Mouse (Mus musculus): Measurements from ENCODE around the gene Bloc1s3. TPM values are rescaled to one million over a fixed set of nuclear protein-coding genes. Genes with fewer than 3 reads are reported as not detected.

Gene Bloc1s3
- 1 to 10 TPM; 9.0 to 9.2 TPM for total RNA-seq (2023)

DNA sequence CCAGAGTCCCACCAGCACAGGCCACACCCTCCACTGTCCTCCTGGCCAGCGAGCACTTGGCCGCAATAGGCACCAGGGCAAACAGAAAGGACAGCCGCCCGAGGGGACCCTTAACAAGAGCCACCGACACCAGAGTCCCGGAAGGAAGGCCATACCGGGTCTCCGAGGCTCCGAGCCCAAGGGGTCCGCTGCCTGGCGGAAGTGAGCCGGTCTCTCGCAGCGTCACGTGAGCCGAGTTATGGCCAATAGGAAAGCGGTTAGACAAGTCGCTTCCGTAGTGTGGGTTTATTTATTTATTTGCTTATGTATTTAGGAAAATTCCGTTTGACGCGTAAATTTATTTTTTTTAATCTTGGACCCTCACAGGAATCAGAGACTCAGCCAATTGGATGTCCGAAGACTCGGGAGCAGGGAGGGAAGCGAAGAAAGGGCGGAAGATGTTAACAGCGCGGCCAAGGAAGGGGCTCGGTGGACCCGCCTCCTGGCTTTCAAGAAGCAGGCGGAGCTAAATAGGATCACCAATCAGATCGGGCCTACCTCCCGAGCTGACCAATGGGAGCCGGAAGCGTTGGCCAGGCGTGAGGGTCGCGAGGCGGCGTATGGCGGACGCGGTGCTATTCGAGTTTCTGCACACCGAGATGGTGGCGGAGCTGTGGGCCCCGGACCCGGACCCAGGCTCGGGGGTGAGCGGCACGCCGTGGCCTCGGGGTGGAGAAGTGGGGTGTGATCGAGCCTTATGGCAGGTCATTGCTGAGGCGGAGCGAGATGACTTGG lies at the start of gene Bloc1s3, which contains the start of gene Trappc6a:
TSS of gene Bloc1s3 (minus strand) at position 218 of the 774 bp plus-strand sequence.
TSS of gene Trappc6a (plus strand) at position 246 of the 774 bp plus-strand sequence.

DNA sequence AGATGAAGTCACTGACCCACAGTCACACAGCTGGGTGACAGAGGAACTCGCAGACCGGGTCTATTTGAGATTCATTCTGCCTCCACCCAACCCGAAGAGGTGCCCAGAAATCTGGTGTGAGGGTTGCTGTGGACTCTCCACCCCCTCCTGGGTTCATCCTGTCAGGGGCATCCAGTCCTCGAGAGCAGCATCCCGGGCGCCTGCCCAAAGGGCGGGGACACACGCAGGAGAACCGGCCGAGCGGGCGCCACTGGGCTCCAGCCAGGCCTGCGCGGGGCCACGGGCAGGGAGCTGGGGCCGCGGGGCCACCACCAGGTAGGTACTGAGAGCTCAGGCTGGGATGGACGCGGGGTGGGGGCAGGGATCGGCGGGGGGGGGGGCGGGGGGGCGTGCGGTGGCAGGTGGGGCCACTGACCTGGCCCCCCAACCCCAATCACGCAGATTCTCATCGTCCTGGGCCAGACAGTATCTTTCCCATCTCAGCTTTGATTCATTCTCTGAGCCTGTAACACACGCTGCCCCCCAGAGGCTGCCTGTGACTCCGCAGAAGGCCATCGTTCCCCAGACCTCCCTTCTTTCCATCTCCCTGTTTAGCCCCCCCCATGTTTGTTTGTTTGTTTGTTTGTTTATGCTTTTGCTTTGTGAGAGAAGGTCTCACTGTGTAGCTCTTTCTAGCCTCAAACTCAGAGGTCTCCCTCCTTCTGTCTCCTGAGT lies 9.6 kb upstream of the Bloc1s3 start, which contains the start of gene Nkpd1:
TSS of gene Nkpd1 (plus strand) at position 187 of the 714 bp plus-strand sequence.

GRCm38 (mm10) chr7:19462884-19463381 lies 45.2 kb downstream of the Bloc1s3 start, which contains the start of gene Exoc3l2:
TSS of gene Exoc3l2 (plus strand) at chr7:19463331.

GRCm38 (mm10) chr7:19458591-19459111 lies 49.5 kb downstream of the Bloc1s3 start, which contains the start of gene Mark4:
TSS of gene Mark4 (minus strand) at chr7:19458821.

Other genes starting within 250 kb of the Bloc1s3 start
- gene Vasp, start 236.6 kb downstream of the Bloc1s3 start, total RNA-seq (2023): 100 to 1,000 TPM; 636 to 660 TPM
- gene Ppm1n, start 228.3 kb downstream of the Bloc1s3 start, total RNA-seq (2023): under 1 TPM in 1 of 2 experiments, not detected in 1; 0.49 TPM
- gene Rtn2, start 225.7 kb downstream of the Bloc1s3 start, total RNA-seq (2023): not detected
- gene Fosb, start 198.3 kb downstream of the Bloc1s3 start, total RNA-seq (2023): 1,000 to 10,000 TPM in 1 of 2 experiments, 100 to 1,000 TPM in 1; 803 to 1,216 TPM
- gene Ercc1, start 163.6 kb downstream of the Bloc1s3 start, total RNA-seq (2023): 10 to 100 TPM; 17.0 to 24.4 TPM
- gene Cd3eap, start 148.9 kb downstream of the Bloc1s3 start, total RNA-seq (2023): 1 to 10 TPM; 6.7 to 7.1 TPM
- gene Ppp1r13l, start 148.6 kb downstream of the Bloc1s3 start, total RNA-seq (2023): 1 to 10 TPM; 1.7 to 2.0 TPM
- gene Ercc2, start 126.4 kb downstream of the Bloc1s3 start, total RNA-seq (2023): 10 to 100 TPM; 15.0 to 20.7 TPM
- gene Klc3, start 104.3 kb downstream of the Bloc1s3 start, total RNA-seq (2023): under 1 TPM; 0.42 to 0.62 TPM
- 1 to 10 TPM; 2.1 to 2.2 TPM for gene Ckm, start 103.6 kb downstream of the Bloc1s3 start, total RNA-seq (2023)
- gene Mark4, start 49.5 kb downstream of the Bloc1s3 start, total RNA-seq (2023): 10 to 100 TPM; 28.3 to 31.5 TPM
- gene Exoc3l2, start 45.0 kb downstream of the Bloc1s3 start, total RNA-seq (2023): under 1 TPM; 0.38 to 0.42 TPM
- 10 to 100 TPM; 23.9 to 24.1 TPM for gene Trappc6a, start within 50 bp of the Bloc1s3 start, total RNA-seq (2023)
- gene Nkpd1, start 9.5 kb upstream of the Bloc1s3 start, total RNA-seq (2023): not detected
- 10 to 100 TPM; 31.7 to 37.9 TPM for gene Ppp1r37, start 54.7 kb upstream of the Bloc1s3 start, total RNA-seq (2023)
- 1 to 10 TPM; 3.3 to 4.4 TPM for gene Zfp296, start 68.9 kb upstream of the Bloc1s3 start, total RNA-seq (2023)
- 10 to 100 TPM; 50.6 to 59.9 TPM for gene Gemin7, start 69.2 kb upstream of the Bloc1s3 start, total RNA-seq (2023)
- 10 to 100 TPM; 46.3 to 53.5 TPM for gene Clasrp, start 96.1 kb upstream of the Bloc1s3 start, total RNA-seq (2023)
- 10 to 100 TPM; 17.2 to 17.5 TPM for gene Relb, start 121.1 kb upstream of the Bloc1s3 start, total RNA-seq (2023)
- 10 to 100 TPM; 50.7 to 55.8 TPM for gene Clptm1, start 156.7 kb upstream of the Bloc1s3 start, total RNA-seq (2023)
- 10 to 100 TPM; 29.8 to 43.2 TPM for gene Apoc2, start 169.6 kb upstream of the Bloc1s3 start, total RNA-seq (2023)
- gene Gm44805, start 173.1 kb upstream of the Bloc1s3 start, total RNA-seq (2023): under 1 TPM in 1 of 2 experiments, not detected in 1; 0.91 TPM
- gene Apoc4, start 173.1 kb upstream of the Bloc1s3 start, total RNA-seq (2023): not detected
- 1 to 10 TPM; 2.0 to 4.6 TPM for gene Apoc1, start 184.3 kb upstream of the Bloc1s3 start, total RNA-seq (2023)
- gene Apoe, start 190.8 kb upstream of the Bloc1s3 start, total RNA-seq (2023): 10 to 100 TPM; 61.2 to 81.9 TPM
- gene Tomm40, start 207.1 kb upstream of the Bloc1s3 start, total RNA-seq (2023): 10 to 100 TPM; 28.3 to 28.6 TPM
- gene Nectin2, start 242.1 kb upstream of the Bloc1s3 start, total RNA-seq (2023): under 1 TPM; 0.53 to 0.82 TPM